Comparison of ENCODE assay signal across 24 mouse cellular contexts in genomic region chrX:120944556-120944955, GRCm38 (mm10).
"Had no signal": no experiment of that assay in that cellular context is flagged by ENCODE, and none has a peak within 500 bp of the region (broad histone marks: within the 10 kb centered on the region; RNA-seq: fewer than 3 reads in every experiment).

No protein-coding gene starts in this region.

- H3K27me3 ChIP-seq: embryonic facial prominence, embryonic 12.5 days; embryonic facial prominence, embryonic 13.5 days; embryonic facial prominence, embryonic 15.5 days; forebrain, embryonic 12.5 days; forebrain, embryonic 13.5 days; forebrain, embryonic 15.5 days had no signal

- H3K9me3 ChIP-seq: embryonic facial prominence, embryonic 10.5 days; embryonic facial prominence, embryonic 12.5 days; embryonic facial prominence, embryonic 13.5 days; embryonic facial prominence, embryonic 15.5 days; forebrain, embryonic 10.5 days; forebrain, embryonic 12.5 days; forebrain, embryonic 13.5 days; forebrain, embryonic 15.5 days had no signal

- H3K4me1 ChIP-seq: embryonic facial prominence, embryonic 10.5 days; embryonic facial prominence, embryonic 12.5 days; embryonic facial prominence, embryonic 13.5 days; embryonic facial prominence, embryonic 15.5 days; forebrain, embryonic 10.5 days; forebrain, embryonic 12.5 days; forebrain, embryonic 13.5 days; forebrain, embryonic 15.5 days had no signal

- H3K27ac ChIP-seq: embryonic facial prominence, embryonic 10.5 days; embryonic facial prominence, embryonic 12.5 days; embryonic facial prominence, embryonic 13.5 days; embryonic facial prominence, embryonic 15.5 days; forebrain, embryonic 10.5 days; forebrain, embryonic 12.5 days; forebrain, embryonic 13.5 days; forebrain, embryonic 15.5 days; gastrocnemius, adult 2 months; heart, adult 2 months had no signal

- H3K9ac ChIP-seq: embryonic facial prominence, embryonic 12.5 days; embryonic facial prominence, embryonic 13.5 days; embryonic facial prominence, embryonic 15.5 days; forebrain, embryonic 12.5 days; forebrain, embryonic 13.5 days; forebrain, embryonic 15.5 days; forebrain, postnatal 0 days had no signal

- DNase-seq: cerebellum, adult 9-11 months; cerebellum, postnatal 10 days; cerebellum, postnatal 14 days; cerebellum, postnatal 25 days; cerebellum, postnatal 36 days; embryo, embryonic 11 days; forebrain, postnatal 0 days; gastrocnemius, adult 2 months; gastrocnemius, postnatal 10 days; gastrocnemius, postnatal 14 days; gastrocnemius, postnatal 25 days; gastrocnemius, postnatal 36 days; heart, adult 11 months; heart, adult 18-20 months; heart, adult 2 months had no signal

- H3K36me3 ChIP-seq: embryonic facial prominence, embryonic 10.5 days; embryonic facial prominence, embryonic 12.5 days; embryonic facial prominence, embryonic 13.5 days; embryonic facial prominence, embryonic 15.5 days; forebrain, embryonic 10.5 days; forebrain, embryonic 12.5 days; forebrain, embryonic 15.5 days had no signal

- H3K4me3 ChIP-seq: embryonic facial prominence, embryonic 10.5 days; embryonic facial prominence, embryonic 12.5 days; embryonic facial prominence, embryonic 13.5 days; embryonic facial prominence, embryonic 15.5 days; erythroblast, embryonic 14.5 days; forebrain, embryonic 10.5 days; forebrain, embryonic 12.5 days; forebrain, embryonic 13.5 days; forebrain, embryonic 15.5 days; gastrocnemius, adult 2 months; heart, adult 2 months had no signal
